Mouse (Mus musculus) common myeloid progenitor, adult 5-6 weeks (primary cell): ENCODE data around the gene Rab36. TPM values are rescaled to one million over a fixed set of nuclear protein-coding genes. Genes with fewer than 3 reads are reported as not detected.
"Not testable (repeated sequence)": the region's sequence is repeated elsewhere in the genome, so short reads cannot be mapped to it uniquely, and the experiment has no call there.

Experiments used
- ATAC-seq: replicated peaks from 2 replicates; pipeline ENCODE4 v1.8.0; 2016; ENCODE audit warnings: low read depth, mild to moderate bottlenecking, moderate TSS enrichment, inconsistent platforms; ENCODE audit not compliant: poor library complexity, severe bottlenecking
- total RNA-seq: library from RNA; stranded (forward); fragments of 200-1000, 187-1606 nt; gene quantifications from 2 replicates; pipeline ENCODE4 v1.2.3, GENCODE M21; 2017

Gene Rab36
- total RNA-seq, 1 experiment from 2014 or later = 0.23 TPM

GRCm38 (mm10) chr10:75042060-75042459, 5.2 kb downstream of the Rab36 start:
- not testable (repeated sequence) for ATAC-seq

GRCm38 (mm10) chr10:75044459-75044858, 7.6 kb downstream of the Rab36 start:
- no peak for ATAC-seq

- ATAC-seq = no peak
Measured at GRCm38 (mm10) chr10:75045831-75046230, 9.0 kb downstream of the Rab36 start.

GRCm38 (mm10) chr10:75048711-75049110, 11.9 kb downstream of the Rab36 start:
- no peak for ATAC-seq

GRCm38 (mm10) chr10:75051364-75052074, 14.7 kb downstream of the Rab36 start:
- no peak for ATAC-seq

- no peak for ATAC-seq
Measured at GRCm38 (mm10) chr10:75052902-75053301, 16.0 kb downstream of the Rab36 start.

GRCm38 (mm10) chr10:75053655-75054054, 16.8 kb downstream of the Rab36 start:
- no peak for ATAC-seq

- peak; percentile 34 for ATAC-seq
Measured at GRCm38 (mm10) chr10:75054125-75054524, 17.3 kb downstream of the Rab36 start.

GRCm38 (mm10) chr10:75055672-75056071, 18.8 kb downstream of the Rab36 start:
- peak; percentile 70 for ATAC-seq

GRCm38 (mm10) chr10:75056255-75056654, 19.4 kb downstream of the Rab36 start:
- no peak for ATAC-seq

GRCm38 (mm10) chr10:75058336-75058735, 21.5 kb downstream of the Rab36 start:
- no peak for ATAC-seq

- no peak for ATAC-seq
Measured at GRCm38 (mm10) chr10:75058761-75059395, 22.0 kb downstream of the Rab36 start.

GRCm38 (mm10) chr10:75059396-75059795, 22.5 kb downstream of the Rab36 start:
- ATAC-seq = peak; percentile 57

GRCm38 (mm10) chr10:75060217-75060842, 23.5 kb downstream of the Rab36 start, which contains the start of gene Bcr:
Bcr (plus strand) TSS chr10:75060592.
- peak; percentile 50 for ATAC-seq

- ATAC-seq = no peak
Measured at GRCm38 (mm10) chr10:75060843-75061235, 24.0 kb downstream of the Rab36 start.

- no peak for ATAC-seq
Measured at GRCm38 (mm10) chr10:75061341-75062188, 24.7 kb downstream of the Rab36 start.

GRCm38 (mm10) chr10:75062189-75062561, 25.3 kb downstream of the Rab36 start:
- peak; percentile 14; the same call in 1 of the 2 replicates for ATAC-seq

GRCm38 (mm10) chr10:75062621-75063020, 25.8 kb downstream of the Rab36 start:
- no peak for ATAC-seq

- no peak for ATAC-seq
Measured at GRCm38 (mm10) chr10:75063301-75063965, 26.6 kb downstream of the Rab36 start.

GRCm38 (mm10) chr10:75065691-75066090, 28.8 kb downstream of the Rab36 start:
- 0 out of 2 replicates have a peak, but pooled peaks have one; percentile 21 for ATAC-seq
